Mouse (Mus musculus) myocyte (in vitro differentiated cells): ENCODE data around the gene Slit3. TPM values are rescaled to one million over a fixed set of nuclear protein-coding genes. Genes with fewer than 3 reads are reported as not detected.

ENCODE experiments used
- H3K27me3 ChIP-seq: one replicate; pipeline ENCODE4 v1.6.1; 2011; ENCODE audit not compliant: control insufficient read depth, insufficient read depth, insufficient read length
- H3K36me3 ChIP-seq: one replicate; pipeline ENCODE4 v1.6.1; 2011; ENCODE audit not compliant: control insufficient read depth, insufficient read depth
- H3K4me2 ChIP-seq: one replicate; pipeline ENCODE4 v1.6.1; 2011; ENCODE audit warnings: low read depth, control low read depth
- H3K4me3 ChIP-seq: one replicate; pipeline ENCODE4 v1.5.1; 2011; ENCODE audit warnings: mild to moderate bottlenecking, control low read depth, moderate library complexity
- H3K79me2 ChIP-seq: one replicate; pipeline ENCODE4 v1.6.1; 2011; ENCODE audit not compliant: control insufficient read depth, insufficient read depth
- H3ac ChIP-seq: one replicate; pipeline ENCODE4 v1.6.1; 2011; ENCODE audit not compliant: control insufficient read depth, insufficient read length
- CEBPB ChIP-seq: IDR thresholded peaks from 2 replicates; pipeline ENCODE4 v1.6.1; 2011; ENCODE audit warnings: mild to moderate bottlenecking, moderate library complexity; ENCODE audit not compliant: poor library complexity, insufficient read depth, severe bottlenecking
- E2F4 ChIP-seq: IDR thresholded peaks from one replicate; pipeline ENCODE4 v1.6.1; 2011; ENCODE audit warnings: mild to moderate bottlenecking, control low read depth, moderate library complexity; ENCODE audit not compliant: insufficient read depth
- MAX ChIP-seq: IDR thresholded peaks from one replicate; pipeline ENCODE4 v1.6.1; 2011; ENCODE audit warnings: low read depth, mild to moderate bottlenecking, control low read depth
- MYOD1 ChIP-seq, 3 experiments: IDR thresholded peaks; one replicate each; pipeline ENCODE4 v1.6.1; 2011; ENCODE audit warnings: control low read depth in 2 of 3, low read depth in 2 of 3, mild to moderate bottlenecking in 2 of 3, moderate library complexity in 1 of 3; ENCODE audit not compliant: insufficient read length in 2 of 3, control insufficient read depth in 1 of 3
- MYOG ChIP-seq, 3 experiments: IDR thresholded peaks; one replicate each; pipeline ENCODE4 v1.6.1; 2011; ENCODE audit warnings: control low read depth in 2 of 3, low read depth in 2 of 3, mild to moderate bottlenecking in 2 of 3; ENCODE audit not compliant: insufficient read length in 2 of 3, control insufficient read depth in 1 of 3, insufficient read depth in 1 of 3
- POLR2A ChIP-seq: IDR thresholded peaks from one replicate; pipeline ENCODE4 v1.6.1; 2011; ENCODE audit warnings: low read depth, mild to moderate bottlenecking, control low read depth, moderate library complexity; ENCODE audit not compliant: insufficient read length
- POLR2AphosphoS2 ChIP-seq: IDR thresholded peaks from one replicate; pipeline ENCODE4 v1.6.1; 2011; ENCODE audit warnings: low read depth, control low read depth; ENCODE audit not compliant: insufficient read length
- REST ChIP-seq: IDR thresholded peaks from one replicate; pipeline ENCODE4 v1.6.1; 2011; ENCODE audit warnings: mild to moderate bottlenecking, control low read depth, moderate library complexity; ENCODE audit not compliant: insufficient read depth, insufficient read length
- SRF ChIP-seq: IDR thresholded peaks from one replicate; pipeline ENCODE4 v1.6.1; 2011; ENCODE audit warnings: low read depth; ENCODE audit not compliant: control insufficient read depth, insufficient read length
- TCF12 ChIP-seq: IDR thresholded peaks from one replicate; pipeline ENCODE4 v1.6.1; 2011; ENCODE audit warnings: mild to moderate bottlenecking, control low read depth; ENCODE audit not compliant: poor library complexity, insufficient read depth, severe bottlenecking
- TCF3 ChIP-seq: IDR thresholded peaks from one replicate; pipeline ENCODE4 v1.6.1; 2011; ENCODE audit warnings: low read depth, control low read depth; ENCODE audit not compliant: insufficient read length
- USF1 ChIP-seq: IDR thresholded peaks from one replicate; pipeline ENCODE4 v1.6.1; 2011; ENCODE audit warnings: low read depth, mild to moderate bottlenecking, control low read depth, moderate library complexity
- polyA plus RNA-seq: library from polyadenylated mRNA; unstranded; fragments of >200 nt; fragmentation: generic; extraction: Trizol; gene quantifications from one replicate; pipeline ENCODE4 v1.2.1, GENCODE M21; 2012; ENCODE audit warnings: missing spikeins

Gene Slit3
- polyA plus RNA-seq, 1 experiment = not detected

DNA sequence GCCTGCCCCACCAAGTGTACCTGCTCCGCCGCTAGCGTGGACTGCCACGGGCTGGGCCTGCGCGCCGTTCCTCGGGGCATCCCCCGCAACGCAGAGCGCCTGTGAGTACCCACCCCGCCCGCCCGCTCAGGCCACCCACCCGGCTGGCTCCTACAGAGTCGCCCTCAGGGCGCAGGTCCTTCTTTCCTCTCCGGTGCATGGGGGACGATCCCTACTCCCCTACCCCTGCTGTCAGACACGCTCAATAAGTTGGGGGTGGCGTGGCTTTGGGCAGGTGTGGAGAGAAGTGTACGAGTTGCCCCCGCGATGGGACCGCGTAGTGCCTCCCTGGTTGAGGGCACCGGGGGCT, 561 bp downstream of the Slit3 start:
- Histone ChIP-seq H3K79me2 (no peaks in the 10 kb centered on the region), H3K4me3 (no peak overlapping the region), H3K36me3 (no peaks in the 10 kb centered on the region), H3K27me3 (peaks cover 6% of the 10 kb centered on the region), H3ac (no peak overlapping the region), H3K4me2 (no peak overlapping the region)
- TF ChIP-seq POLR2A = no peak
- TF ChIP-seq POLR2AphosphoS2 = no peak
- no peak for TF ChIP-seq MAX
- TF ChIP-seq TCF12 = no peak
- no peak for TF ChIP-seq MYOD1 (IDR thresholded peaks at IDR 0.05; ENCODE audit: control insufficient read depth in 1 of 3, insufficient read length in 2 of 3, low read depth in 2 of 3)
- TF ChIP-seq MYOG (IDR thresholded peaks at IDR 0.05; ENCODE audit: control insufficient read depth in 1 of 3, insufficient read depth in 1 of 3, insufficient read length in 2 of 3, low read depth in 2 of 3) = no peak
- TF ChIP-seq TCF3 = no peak
- no peak for TF ChIP-seq CEBPB
- no peak for TF ChIP-seq E2F4
- TF ChIP-seq REST = no peak
- TF ChIP-seq SRF = no peak
- TF ChIP-seq USF1 = no peak

DNA sequence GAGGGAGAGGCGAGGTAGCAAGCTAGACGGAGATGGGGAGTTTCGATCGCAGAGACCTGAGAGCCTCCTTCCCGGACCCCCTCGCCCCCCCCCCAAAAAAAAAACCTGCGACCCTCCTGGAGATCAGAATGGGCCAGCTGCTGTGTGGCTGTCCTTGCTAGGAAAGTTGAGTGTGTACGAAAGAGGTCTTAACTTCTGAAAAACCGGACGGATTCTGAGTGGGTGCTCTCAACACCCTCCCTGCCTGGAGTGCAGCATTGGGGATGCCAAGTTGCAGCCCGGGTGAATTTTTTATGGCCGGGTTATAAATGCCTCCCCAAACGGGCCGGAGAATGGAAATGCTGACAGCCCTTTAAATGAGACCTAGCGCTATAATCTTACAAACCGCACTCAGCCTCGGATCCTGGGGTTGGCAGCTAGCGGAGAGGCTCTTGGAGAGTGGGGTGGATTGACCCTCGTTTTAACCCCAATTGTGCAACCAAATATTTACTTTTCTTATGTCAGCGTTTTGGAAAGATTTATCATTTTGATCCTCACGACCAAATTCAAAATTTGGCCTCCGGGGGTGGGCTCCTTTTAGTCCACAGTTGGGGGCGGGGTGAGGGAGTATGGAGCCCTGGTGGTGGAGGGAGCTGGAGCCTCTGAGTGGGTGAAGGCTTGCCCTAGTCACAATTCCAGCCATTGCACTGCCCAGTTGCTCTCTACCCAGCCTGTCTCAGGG, 1.2 kb downstream of the Slit3 start:
- TF ChIP-seq TCF3 = no peak
- no peak for TF ChIP-seq USF1
- TF ChIP-seq MYOD1 (IDR thresholded peaks at IDR 0.05; ENCODE audit: control insufficient read depth in 1 of 3, insufficient read length in 2 of 3, low read depth in 2 of 3) = no peak
- TF ChIP-seq SRF = no peak
- TF ChIP-seq E2F4 = no peak
- no peak for TF ChIP-seq REST
- TF ChIP-seq POLR2AphosphoS2 = no peak
- no peak for TF ChIP-seq POLR2A
- no peak for TF ChIP-seq MAX
- no peak for TF ChIP-seq TCF12
- TF ChIP-seq CEBPB = no peak
- no peak for TF ChIP-seq MYOG (IDR thresholded peaks at IDR 0.05; ENCODE audit: control insufficient read depth in 1 of 3, insufficient read depth in 1 of 3, insufficient read length in 2 of 3, low read depth in 2 of 3)

DNA sequence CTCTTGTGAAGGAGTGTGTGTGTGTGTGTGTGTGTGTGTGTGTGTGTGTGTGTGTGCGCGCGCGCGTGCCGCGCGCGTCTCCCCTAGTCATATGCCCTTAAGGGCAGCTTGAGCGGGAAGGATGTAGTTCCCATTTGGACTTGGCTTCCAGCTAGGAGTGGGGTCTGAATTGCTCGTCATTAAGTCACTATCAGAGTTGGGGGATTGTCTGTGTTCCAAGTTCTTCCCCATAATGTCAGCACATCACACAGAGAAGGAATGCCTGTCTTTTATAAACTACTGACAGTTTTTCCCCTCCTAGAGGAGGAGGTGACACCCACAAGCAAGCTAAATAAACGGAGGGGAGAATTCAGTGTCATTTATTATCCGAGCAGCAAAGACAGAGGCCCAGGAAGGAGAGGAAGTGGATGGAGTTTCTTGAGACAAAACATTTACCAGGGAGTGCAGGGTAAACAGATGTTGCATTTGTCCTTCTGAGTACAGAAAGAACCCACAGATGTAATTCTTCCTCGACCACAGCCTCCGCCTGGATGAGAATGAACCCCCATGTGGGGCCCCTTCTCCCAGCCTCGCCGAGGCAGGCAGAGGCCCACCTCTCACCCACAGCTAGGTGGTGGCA, 3.6 kb downstream of the Slit3 start:
- TF ChIP-seq TCF12 (no peak), E2F4 (no peak), CEBPB (no peak), MYOG (IDR thresholded peaks at IDR 0.05; ENCODE audit: control insufficient read depth in 1 of 3, insufficient read depth in 1 of 3, insufficient read length in 2 of 3, low read depth in 2 of 3) (no peak), SRF (no peak), REST (no peak)
- Histone ChIP-seq H3K4me2 (no peak overlapping the region), H3K36me3 (no peaks in the 10 kb centered on the region), H3K4me3 (no peak overlapping the region), H3K27me3 (peaks cover 6% of the 10 kb centered on the region), H3K79me2 (no peaks in the 10 kb centered on the region), H3ac (no peak overlapping the region)

More for the DNA sequence above, 1.2 kb downstream of the Slit3 start:
- Histone ChIP-seq H3K4me3 (no peak overlapping the region), H3K36me3 (no peaks in the 10 kb centered on the region), H3K4me2 (no peak overlapping the region), H3K27me3 (peaks cover 6% of the 10 kb centered on the region), H3ac (no peak overlapping the region), H3K79me2 (no peaks in the 10 kb centered on the region)

DNA sequence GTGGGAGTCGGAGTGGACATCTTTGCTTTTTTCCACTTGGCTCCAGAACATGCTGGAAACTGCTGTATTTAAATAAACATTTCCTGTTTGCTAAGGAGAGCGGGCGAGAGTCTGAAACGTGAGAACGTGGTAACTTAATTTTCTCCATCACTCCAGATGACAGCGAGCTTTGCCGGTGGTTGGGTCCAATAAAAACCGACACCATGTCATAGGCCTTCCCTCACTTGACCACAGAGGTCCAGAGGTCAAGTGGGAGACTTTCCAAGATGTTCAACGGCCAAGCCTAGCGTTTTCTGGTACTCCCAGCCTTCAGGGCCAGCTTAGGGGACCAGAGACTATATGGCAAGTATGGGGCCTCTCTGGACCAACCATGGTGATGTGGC, 4.1 kb downstream of the Slit3 start:
- Histone ChIP-seq H3K27me3 (peaks cover 6% of the 10 kb centered on the region), H3K79me2 (no peaks in the 10 kb centered on the region), H3ac (no peak overlapping the region), H3K4me2 (no peak overlapping the region), H3K36me3 (no peaks in the 10 kb centered on the region), H3K4me3 (no peak overlapping the region)
- no peak for TF ChIP-seq TCF3
- no peak for TF ChIP-seq USF1
- TF ChIP-seq SRF = no peak
- no peak for TF ChIP-seq REST
- TF ChIP-seq MYOG (IDR thresholded peaks at IDR 0.05; ENCODE audit: control insufficient read depth in 1 of 3, insufficient read depth in 1 of 3, insufficient read length in 2 of 3, low read depth in 2 of 3) = no peak
- no peak for TF ChIP-seq POLR2AphosphoS2
- TF ChIP-seq TCF12 = no peak
- no peak for TF ChIP-seq MAX
- no peak for TF ChIP-seq MYOD1 (IDR thresholded peaks at IDR 0.05; ENCODE audit: control insufficient read depth in 1 of 3, insufficient read length in 2 of 3, low read depth in 2 of 3)
- TF ChIP-seq E2F4 = no peak
- no peak for TF ChIP-seq POLR2A
- TF ChIP-seq CEBPB = no peak

DNA sequence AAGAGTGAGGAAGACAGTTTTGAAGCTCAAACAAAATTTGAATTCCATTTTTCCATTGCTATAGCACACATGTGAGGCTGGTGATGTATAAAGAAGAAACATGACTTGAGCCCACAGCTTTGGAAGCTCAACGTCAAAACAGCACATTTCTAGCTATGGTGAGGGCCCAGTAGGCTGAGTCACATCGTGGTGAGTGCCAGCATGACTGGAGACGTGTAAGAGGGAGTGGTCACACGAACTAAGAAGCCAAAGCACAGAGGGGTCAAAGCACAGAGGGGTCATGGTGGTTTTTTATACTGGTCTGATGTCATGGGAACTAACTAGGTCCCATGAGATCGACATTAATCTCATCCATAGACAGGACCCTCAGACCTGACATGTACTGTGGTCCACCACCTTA, 10.7 kb downstream of the Slit3 start:
- Histone ChIP-seq H3K4me2 (no peak overlapping the region), H3K79me2 (no peaks in the 10 kb centered on the region)
- no peak for TF ChIP-seq REST
- no peak for TF ChIP-seq USF1
- no peak for TF ChIP-seq MYOG (IDR thresholded peaks at IDR 0.05; ENCODE audit: control insufficient read depth in 1 of 3, insufficient read depth in 1 of 3, insufficient read length in 2 of 3, low read depth in 2 of 3)
- no peak for TF ChIP-seq E2F4
- no peak for TF ChIP-seq CEBPB
- TF ChIP-seq POLR2AphosphoS2 = no peak
- TF ChIP-seq MYOD1 (IDR thresholded peaks at IDR 0.05; ENCODE audit: control insufficient read depth in 1 of 3, insufficient read length in 2 of 3, low read depth in 2 of 3) = no peak
- TF ChIP-seq TCF3 = no peak
- TF ChIP-seq TCF12 = no peak
- TF ChIP-seq MAX = no peak

More for the DNA sequence above, 10.7 kb downstream of the Slit3 start:
- Histone ChIP-seq H3K4me3 (no peak overlapping the region), H3K27me3 (no peaks in the 10 kb centered on the region), H3K36me3 (no peaks in the 10 kb centered on the region), H3ac (no peak overlapping the region)
